Mouse (Mus musculus): ENCODE measurements around the gene Setd1b.

DNA sequence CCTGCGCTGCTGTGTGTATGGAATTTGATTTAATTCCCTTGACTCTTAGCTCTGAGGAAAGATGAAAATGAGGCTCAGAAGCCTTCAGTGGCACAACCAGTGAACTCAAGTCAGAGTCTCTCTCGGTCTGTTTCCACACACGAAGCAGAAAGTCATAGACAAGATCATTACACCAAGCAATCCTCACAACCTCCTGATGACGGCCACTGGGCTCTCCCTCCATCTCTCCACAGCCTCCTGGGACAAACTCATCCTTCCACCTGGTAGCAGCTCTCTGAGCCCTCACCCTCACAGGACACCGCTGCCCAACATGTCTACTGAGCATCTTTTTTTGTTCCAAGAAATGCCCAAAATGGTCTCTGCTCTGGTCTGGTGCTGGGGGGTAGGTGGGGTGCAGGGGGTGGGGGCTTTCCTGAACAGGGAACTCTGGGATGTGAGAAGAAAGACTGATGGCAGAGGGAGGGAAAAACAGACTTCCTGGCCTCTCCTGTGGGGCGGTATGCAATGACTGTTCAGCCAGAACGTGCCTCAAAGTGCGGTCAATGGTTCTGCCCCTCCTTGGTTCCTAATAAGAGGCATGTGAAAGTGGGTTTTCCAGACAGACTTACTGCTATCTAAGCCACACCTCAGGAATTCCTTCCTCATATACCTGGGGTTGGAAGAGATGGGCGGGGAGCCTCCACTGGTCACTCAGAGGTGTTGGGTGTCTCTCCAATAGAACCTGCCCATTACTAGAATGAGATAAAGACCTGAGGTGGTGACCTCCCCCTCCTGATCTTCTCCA is 11.8 kb upstream of the Setd1b start:
- TF ChIP-seq CTCF (IDR thresholded peaks at IDR 0.05; ENCODE audit: low read depth) (no peak), EP300 (IDR thresholded peaks at IDR 0.05; ENCODE audit: low read depth) (no peak)
